Mouse (Mus musculus) thymus, adult 18-20 months (tissue): ENCODE results near the gene A530084C06Rik.

Experiments used
- DNase-seq, 2 experiments: peaks; one replicate each; pipeline ENCODE4 v3.0.0; 2022; ENCODE audit warnings: mixed read lengths in 2 of 2

A530084C06Rik gene

GRCm38 (mm10) chr13:31558521-31559418 lies at the start of gene A530084C06Rik:
Gene A530084C06Rik, minus strand, starts transcription at chr13:31559333.
- DNase-seq = no peak

GRCm38 (mm10) chr13:31603964-31604363 lies 44.8 kb upstream of the A530084C06Rik start:
- DNase-seq = no peak

- no peak for DNase-seq
These were observed 40.4 kb upstream of the A530084C06Rik start for GRCm38 (mm10) chr13:31599576-31599975.

- no peak for DNase-seq
These were observed 28.2 kb upstream of the A530084C06Rik start for GRCm38 (mm10) chr13:31587341-31587740.

- DNase-seq = no peak
These were observed 20.7 kb upstream of the A530084C06Rik start for GRCm38 (mm10) chr13:31579866-31580265.

GRCm38 (mm10) chr13:31578389-31578788 lies 19.3 kb upstream of the A530084C06Rik start:
- no peak for DNase-seq

GRCm38 (mm10) chr13:31577576-31577975 lies 18.4 kb upstream of the A530084C06Rik start:
- no peak for DNase-seq

GRCm38 (mm10) chr13:31576696-31577095 lies 17.6 kb upstream of the A530084C06Rik start:
- DNase-seq = no peak

- DNase-seq = no peak
These were observed 15.5 kb upstream of the A530084C06Rik start for GRCm38 (mm10) chr13:31574627-31575026.

- DNase-seq = no peak
These were observed 13.8 kb upstream of the A530084C06Rik start for GRCm38 (mm10) chr13:31572806-31573508.

- DNase-seq = no peak
These were observed 8.6 kb upstream of the A530084C06Rik start for GRCm38 (mm10) chr13:31567617-31568294.

GRCm38 (mm10) chr13:31567099-31567498 lies 8.0 kb upstream of the A530084C06Rik start:
- no peak for DNase-seq

- DNase-seq = no peak
These were observed 5.3 kb upstream of the A530084C06Rik start for GRCm38 (mm10) chr13:31564394-31564793.

- DNase-seq = peak in 1 of 2 experiments; percentile 19
These were observed 449 bp upstream of the A530084C06Rik start for GRCm38 (mm10) chr13:31559419-31560144.

GRCm38 (mm10) chr13:31557768-31558520 lies 1.2 kb downstream of the A530084C06Rik start:
- DNase-seq = no peak

- DNase-seq = no peak
These were observed 2.0 kb downstream of the A530084C06Rik start for GRCm38 (mm10) chr13:31556964-31557767.

- no peak for DNase-seq
These were observed 3.3 kb downstream of the A530084C06Rik start, which contains the start of gene Foxq1 for GRCm38 (mm10) chr13:31555834-31556233. Gene Foxq1, plus strand, starts transcription at chr13:31556134.

GRCm38 (mm10) chr13:31547610-31548009 lies 11.5 kb downstream of the A530084C06Rik start:
- DNase-seq = no peak

GRCm38 (mm10) chr13:31547204-31547603 lies 11.9 kb downstream of the A530084C06Rik start:
- no peak for DNase-seq

GRCm38 (mm10) chr13:31546784-31547183 lies 12.3 kb downstream of the A530084C06Rik start:
- no peak for DNase-seq

- no peak for DNase-seq
These were observed 16.1 kb downstream of the A530084C06Rik start for GRCm38 (mm10) chr13:31543021-31543420.
